Mouse (Mus musculus) heart, adult 2 months (tissue): ENCODE data around the gene Ttyh1.

ENCODE experiments used
- CTCF ChIP-seq: fragments of 200-600 bp; IDR thresholded peaks from 2 replicates; pipeline ENCODE4 v1.8.1; 2022; ENCODE audit warnings: antibody characterized with exemption, mild to moderate bottlenecking, moderate library complexity
- EP300 ChIP-seq: fragments of 200-500 bp; IDR thresholded peaks from 2 replicates; pipeline ENCODE4 v1.6.1; 2011; ENCODE audit warnings: low read depth, low read length, control low read depth; ENCODE audit not compliant: insufficient read depth

DNA sequence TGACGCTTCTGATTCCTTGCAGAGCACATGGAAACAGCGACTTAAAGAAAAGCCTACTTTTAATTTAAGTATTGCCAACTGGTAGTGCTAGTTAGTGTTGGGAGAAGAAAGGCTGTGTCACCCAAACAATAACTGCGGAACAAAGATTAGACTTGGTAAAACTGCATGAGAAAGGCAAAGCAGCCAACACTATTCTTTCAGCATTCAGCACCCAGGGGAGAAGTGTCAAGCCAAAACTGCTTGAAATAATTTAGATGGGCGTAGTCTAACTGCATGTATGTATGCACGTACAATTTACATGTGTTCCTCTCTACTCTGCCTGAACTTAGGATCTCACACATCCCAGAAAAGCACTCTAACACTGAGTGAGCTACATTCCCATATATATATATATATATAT lies 35.1 kb downstream of the Ttyh1 start:
- TF ChIP-seq CTCF (no peak), EP300 (no peak)
